Mouse (Mus musculus): ENCODE measurements at regions not wholly inside any gene's neighbourhood (a gene's known extent, or its start where the extent isn't known, plus 50 kb on each side); places are given as distances from the start of the nearest gene placed in this dataset.
A peak's percentile ranks its signal among the peaks of the same experiment; 100 is the strongest.

DNA sequence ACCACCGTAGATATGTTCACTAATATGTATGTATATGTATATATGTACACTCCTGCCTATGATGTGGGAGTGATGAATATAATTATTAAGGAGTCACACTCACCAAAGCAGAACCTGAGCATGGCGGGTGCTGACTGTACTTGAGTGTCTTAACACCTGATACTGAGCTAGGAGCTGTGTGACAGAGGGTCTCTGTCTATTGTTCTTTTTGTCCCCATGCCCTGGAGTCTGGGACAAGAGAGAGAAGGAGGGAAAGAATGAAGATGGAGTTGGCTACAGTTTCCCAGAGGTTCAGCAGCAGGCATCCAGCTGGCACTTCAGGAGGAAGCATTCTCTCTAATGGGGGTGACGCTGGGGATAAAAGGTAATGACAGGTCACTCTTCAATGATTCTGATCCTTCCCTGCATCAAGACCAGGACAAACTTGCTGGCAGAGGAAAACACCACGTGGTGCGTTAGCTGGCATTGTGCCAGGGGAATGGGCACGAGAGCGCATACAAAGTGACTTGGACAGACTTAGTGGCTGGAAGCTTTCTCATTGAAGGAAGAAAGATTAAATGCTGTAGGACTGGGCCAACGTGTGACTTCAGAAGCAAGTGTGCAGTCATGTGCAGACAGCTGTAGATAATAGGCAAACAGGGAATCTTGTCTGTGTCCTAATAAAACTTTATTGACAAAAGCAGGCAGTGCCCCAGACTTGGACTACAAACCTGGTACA lies 141.8 kb upstream of the Mycn start:
- peak; percentile 68 for ATAC-seq (ENCODE audit: low FRiP score, low TSS enrichment)

DNA sequence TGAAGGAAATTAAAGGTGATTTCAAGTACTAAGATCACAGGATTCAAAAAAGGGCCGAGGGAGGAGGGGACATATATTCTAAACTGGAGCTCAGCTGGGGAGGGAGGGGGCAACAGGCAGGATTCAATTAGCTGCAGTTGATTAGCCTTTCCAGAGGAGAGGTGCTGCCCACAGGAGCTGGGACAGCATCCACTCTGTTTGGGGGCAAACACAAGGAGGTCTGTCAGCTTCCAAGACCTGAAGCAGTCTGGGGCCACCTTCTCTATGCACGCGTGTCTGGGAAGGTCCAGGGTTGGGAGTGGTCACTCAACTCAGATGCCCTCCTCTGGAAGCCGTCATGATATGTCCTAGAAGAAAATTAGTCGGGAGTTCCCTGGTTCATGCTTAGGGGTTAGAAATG lies 139.1 kb upstream of the Mycn start:
- DNase-seq: no peak
- Histone ChIP-seq H3K4me3 (replicated peaks; ENCODE audit: low read depth, low read length) (no peak overlapping the region), H3K27me3 (ENCODE audit: control insufficient read depth, insufficient read depth, low read length) (no peaks in the 10 kb centered on the region), H3K4me2 (ENCODE audit: low read length) (no peak overlapping the region), H3K36me3 (ENCODE audit: control insufficient read depth, insufficient read depth, low read length) (no peaks in the 10 kb centered on the region), H3K9me3 (ENCODE audit: control insufficient read depth, low read length) (no peaks in the 10 kb centered on the region), H3K9ac (replicated peaks; ENCODE audit: low read length) (no peak overlapping the region), H3K4me1 (ENCODE audit: control insufficient read depth, insufficient read depth, low read length) (no peaks in the 10 kb centered on the region), H3K27ac (replicated peaks; ENCODE audit: low read depth, low read length) (no peak overlapping the region)
- no peak for ATAC-seq (ENCODE audit: low FRiP score, low TSS enrichment)
- WGBS: 90% methylated on average over 5 of the region's 5 CpGs

More for the DNA sequence above, 141.8 kb upstream of the Mycn start:
- 40% methylated on average over 8 of the region's 8 CpGs for WGBS
- H3K27ac ChIP-seq (replicated peaks; ENCODE audit: low read depth, low read length): no peak overlapping the region
- H3K27me3 ChIP-seq (ENCODE audit: control insufficient read depth, insufficient read depth, low read length): no peaks in the 10 kb centered on the region
- no peak overlapping the region for H3K4me3 ChIP-seq (replicated peaks; ENCODE audit: low read depth, low read length)
- H3K9me3 ChIP-seq (ENCODE audit: control insufficient read depth, low read length): no peaks in the 10 kb centered on the region
- DNase-seq: peak; percentile 85
- H3K9ac ChIP-seq (replicated peaks; ENCODE audit: low read length): no peak overlapping the region
- H3K36me3 ChIP-seq (ENCODE audit: control insufficient read depth, insufficient read depth, low read length): no peaks in the 10 kb centered on the region
- H3K4me1 ChIP-seq (ENCODE audit: control insufficient read depth, insufficient read depth, low read length): no peaks in the 10 kb centered on the region
- no peak overlapping the region for H3K4me2 ChIP-seq (ENCODE audit: low read length)

DNA sequence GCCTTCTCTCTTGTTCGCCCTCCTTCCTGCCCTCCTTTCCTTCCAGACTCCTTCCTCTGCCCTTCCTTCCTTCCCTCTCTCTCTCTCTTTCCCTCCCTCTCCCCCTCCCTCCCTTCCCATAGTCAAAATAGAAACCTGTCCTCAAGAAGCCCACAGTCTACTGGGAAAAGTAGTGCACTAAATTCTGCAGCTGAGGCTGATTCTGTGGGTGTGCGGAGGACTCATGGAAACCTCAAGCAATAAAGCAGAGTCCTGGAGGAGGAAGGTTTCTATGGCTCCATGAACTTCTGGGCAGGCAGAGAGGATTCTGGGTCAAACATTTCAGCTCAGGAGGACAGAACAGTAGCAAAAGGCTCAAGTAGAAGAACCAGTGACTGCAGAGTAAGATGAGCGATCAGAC lies 138.1 kb upstream of the Mycn start:
- WGBS: 94% methylated on average over 3 of the region's 3 CpGs
- H3K9me3 ChIP-seq (ENCODE audit: control insufficient read depth, low read length): no peaks in the 10 kb centered on the region
- no peak overlapping the region for H3K9ac ChIP-seq (replicated peaks; ENCODE audit: low read length)
- H3K4me1 ChIP-seq (ENCODE audit: control insufficient read depth, insufficient read depth, low read length): no peaks in the 10 kb centered on the region
- H3K4me2 ChIP-seq (ENCODE audit: low read length): no peak overlapping the region
- no peaks in the 10 kb centered on the region for H3K36me3 ChIP-seq (ENCODE audit: control insufficient read depth, insufficient read depth, low read length)
- H3K4me3 ChIP-seq (replicated peaks; ENCODE audit: low read depth, low read length): no peak overlapping the region
- no peaks in the 10 kb centered on the region for H3K27me3 ChIP-seq (ENCODE audit: control insufficient read depth, insufficient read depth, low read length)
- no peak overlapping the region for H3K27ac ChIP-seq (replicated peaks; ENCODE audit: low read depth, low read length)
- no peak for ATAC-seq (ENCODE audit: low FRiP score, low TSS enrichment)
- no peak for DNase-seq

DNA sequence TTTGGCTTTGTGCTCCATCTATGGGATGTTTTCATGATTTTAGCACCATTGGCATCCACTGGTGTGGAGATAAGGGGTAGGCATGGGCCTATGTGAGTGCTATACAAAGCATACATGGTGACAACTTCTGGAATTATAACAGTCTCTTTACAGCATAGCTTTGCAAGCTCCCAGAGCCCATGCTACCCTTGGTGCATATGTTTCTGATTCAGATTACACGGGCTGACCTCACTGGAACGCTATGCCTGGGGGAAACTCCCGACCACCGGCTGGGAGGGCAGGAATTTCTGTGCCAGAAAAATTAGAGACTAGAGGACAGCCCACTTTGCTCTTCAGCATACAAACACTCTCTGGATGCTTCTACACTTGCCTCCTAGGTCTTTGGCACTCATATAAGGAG lies 136.0 kb upstream of the Mycn start:
- WGBS: 79% methylated on average over 4 of the region's 4 CpGs
- no peaks in the 10 kb centered on the region for H3K27me3 ChIP-seq (ENCODE audit: control insufficient read depth, insufficient read depth, low read length)
- H3K4me2 ChIP-seq (ENCODE audit: low read length): no peak overlapping the region
- H3K27ac ChIP-seq (replicated peaks; ENCODE audit: low read depth, low read length): no peak overlapping the region
- no peak for DNase-seq
- no peaks in the 10 kb centered on the region for H3K36me3 ChIP-seq (ENCODE audit: control insufficient read depth, insufficient read depth, low read length)
- H3K9ac ChIP-seq (replicated peaks; ENCODE audit: low read length): no peak overlapping the region
- H3K9me3 ChIP-seq (ENCODE audit: control insufficient read depth, low read length): no peaks in the 10 kb centered on the region
- ATAC-seq (ENCODE audit: low FRiP score, low TSS enrichment): no peak
- no peaks in the 10 kb centered on the region for H3K4me1 ChIP-seq (ENCODE audit: control insufficient read depth, insufficient read depth, low read length)
- no peak overlapping the region for H3K4me3 ChIP-seq (replicated peaks; ENCODE audit: low read depth, low read length)

DNA sequence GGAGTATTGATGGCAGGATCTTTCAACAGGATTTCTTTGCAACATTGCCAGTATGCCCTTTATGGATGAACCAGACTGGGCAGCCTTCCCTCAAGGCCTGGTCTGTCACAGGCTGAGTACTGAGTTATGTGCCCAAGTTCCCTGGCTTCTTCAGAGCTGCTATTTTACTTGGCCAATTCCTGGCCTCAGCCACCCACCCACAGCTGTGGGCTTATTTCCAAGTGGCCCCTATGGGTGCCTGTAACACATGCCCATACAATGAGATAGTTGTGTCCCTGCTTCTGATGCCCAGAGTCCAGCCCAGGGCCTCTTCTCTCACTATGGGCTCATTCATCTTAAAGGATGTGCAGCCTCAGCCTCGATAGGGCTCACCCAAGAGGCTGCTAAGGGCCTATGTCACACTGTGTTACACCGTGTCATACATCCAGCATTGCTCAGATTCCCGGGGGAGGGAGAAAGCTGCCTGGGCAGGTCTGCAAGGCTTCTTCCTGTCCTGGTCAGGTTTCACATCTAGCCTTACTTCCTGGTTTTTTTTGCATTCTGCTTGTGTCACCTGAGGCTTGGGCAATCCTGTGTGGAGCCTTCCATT lies 135.1 kb upstream of the Mycn start:
- Histone ChIP-seq H3K4me3 (replicated peaks; ENCODE audit: low read depth, low read length) (no peak overlapping the region), H3K36me3 (ENCODE audit: control insufficient read depth, insufficient read depth, low read length) (no peaks in the 10 kb centered on the region), H3K4me1 (ENCODE audit: control insufficient read depth, insufficient read depth, low read length) (no peaks in the 10 kb centered on the region), H3K9ac (replicated peaks; ENCODE audit: low read length) (no peak overlapping the region), H3K27ac (replicated peaks; ENCODE audit: low read depth, low read length) (no peak overlapping the region), H3K4me2 (ENCODE audit: low read length) (no peak overlapping the region), H3K27me3 (ENCODE audit: control insufficient read depth, insufficient read depth, low read length) (no peaks in the 10 kb centered on the region), H3K9me3 (ENCODE audit: control insufficient read depth, low read length) (no peaks in the 10 kb centered on the region)
- 62% methylated on average over 3 of the region's 3 CpGs for WGBS
- ATAC-seq (ENCODE audit: low FRiP score, low TSS enrichment): no peak
- DNase-seq: no peak

DNA sequence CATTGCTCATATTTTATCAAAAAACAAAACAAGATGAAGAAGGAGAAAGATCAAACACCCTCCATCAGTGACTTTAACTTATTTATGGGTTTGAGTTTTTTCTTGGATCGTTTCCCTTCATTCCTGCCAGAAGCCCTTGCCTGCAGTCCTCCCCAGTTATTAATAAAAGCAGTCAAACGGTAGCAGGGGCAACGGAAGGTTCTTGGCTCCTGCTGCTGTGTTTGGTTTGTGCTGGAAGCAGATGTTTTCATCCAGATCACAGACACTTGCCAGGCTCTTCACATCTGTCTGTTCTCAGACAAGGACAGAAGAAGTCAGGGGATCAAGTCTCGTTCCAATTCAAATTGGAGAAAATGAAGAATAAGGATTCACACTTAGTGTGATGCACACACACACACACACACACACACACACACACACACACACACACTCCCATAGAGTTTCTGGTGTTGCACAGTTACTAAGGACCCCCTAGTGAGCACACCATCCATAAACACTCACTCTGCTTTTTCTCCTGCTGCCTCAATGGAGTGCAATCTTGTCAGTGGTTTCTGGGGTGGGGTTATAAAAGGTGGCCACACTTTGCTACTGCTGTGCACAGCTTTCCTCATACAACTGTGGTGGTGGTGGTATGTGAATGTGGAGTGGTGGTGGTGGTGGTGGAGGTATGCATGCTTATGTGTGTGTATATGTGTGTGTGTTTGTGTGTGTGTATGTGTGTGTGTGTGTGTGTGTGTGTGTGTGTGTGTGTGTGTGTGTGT lies 131.6 kb upstream of the Mycn start:
- ATAC-seq (ENCODE audit: low FRiP score, low TSS enrichment) (no peak), DNase-seq (no peak)
- H3K27ac ChIP-seq (replicated peaks; ENCODE audit: low read depth, low read length): no peak overlapping the region
- no peaks in the 10 kb centered on the region for H3K4me1 ChIP-seq (ENCODE audit: control insufficient read depth, insufficient read depth, low read length)
- no peak overlapping the region for H3K9ac ChIP-seq (replicated peaks; ENCODE audit: low read length)
- WGBS: 79% methylated on average over 4 of the region's 4 CpGs
- H3K27me3 ChIP-seq (ENCODE audit: control insufficient read depth, insufficient read depth, low read length): no peaks in the 10 kb centered on the region
- H3K4me2 ChIP-seq (ENCODE audit: low read length): no peak overlapping the region
- no peak overlapping the region for H3K4me3 ChIP-seq (replicated peaks; ENCODE audit: low read depth, low read length)
- H3K36me3 ChIP-seq (ENCODE audit: control insufficient read depth, insufficient read depth, low read length): no peaks in the 10 kb centered on the region
- peaks cover 3% of the 10 kb centered on the region; the same call in 1 of the 2 replicates for H3K9me3 ChIP-seq (ENCODE audit: control insufficient read depth, low read length)

DNA sequence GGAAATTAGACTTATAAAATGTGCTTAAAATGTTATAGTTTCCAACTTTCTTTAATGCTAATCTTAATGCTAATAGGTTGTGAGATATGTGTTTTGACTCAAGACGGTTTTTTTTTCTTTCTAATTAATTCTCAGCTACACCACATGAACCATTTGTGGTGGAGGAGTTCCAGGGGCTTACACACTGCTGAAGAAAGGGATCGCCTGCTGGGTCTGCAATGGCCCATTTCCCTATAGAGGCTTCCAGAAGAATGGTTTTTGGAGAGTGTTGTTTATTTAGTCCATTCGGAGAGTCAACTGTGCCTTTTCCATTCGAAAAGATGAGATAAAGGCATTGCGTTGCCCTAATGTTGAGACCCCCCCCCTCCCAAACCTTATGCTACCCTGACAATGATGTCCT lies 125.6 kb upstream of the Mycn start:
- DNase-seq: no peak
- WGBS: 71% methylated on average over 5 of the region's 5 CpGs
- H3K4me1 ChIP-seq (ENCODE audit: control insufficient read depth, insufficient read depth, low read length): no peaks in the 10 kb centered on the region
- H3K9me3 ChIP-seq (ENCODE audit: control insufficient read depth, low read length): peaks cover 3% of the 10 kb centered on the region; the same call in 1 of the 2 replicates
- no peak for ATAC-seq (ENCODE audit: low FRiP score, low TSS enrichment)
- no peaks in the 10 kb centered on the region for H3K27me3 ChIP-seq (ENCODE audit: control insufficient read depth, insufficient read depth, low read length)
- no peak overlapping the region for H3K9ac ChIP-seq (replicated peaks; ENCODE audit: low read length)
- H3K4me2 ChIP-seq (ENCODE audit: low read length): no peak overlapping the region
- H3K27ac ChIP-seq (replicated peaks; ENCODE audit: low read depth, low read length): no peak overlapping the region
- H3K4me3 ChIP-seq (replicated peaks; ENCODE audit: low read depth, low read length): no peak overlapping the region
- no peaks in the 10 kb centered on the region for H3K36me3 ChIP-seq (ENCODE audit: control insufficient read depth, insufficient read depth, low read length)

DNA sequence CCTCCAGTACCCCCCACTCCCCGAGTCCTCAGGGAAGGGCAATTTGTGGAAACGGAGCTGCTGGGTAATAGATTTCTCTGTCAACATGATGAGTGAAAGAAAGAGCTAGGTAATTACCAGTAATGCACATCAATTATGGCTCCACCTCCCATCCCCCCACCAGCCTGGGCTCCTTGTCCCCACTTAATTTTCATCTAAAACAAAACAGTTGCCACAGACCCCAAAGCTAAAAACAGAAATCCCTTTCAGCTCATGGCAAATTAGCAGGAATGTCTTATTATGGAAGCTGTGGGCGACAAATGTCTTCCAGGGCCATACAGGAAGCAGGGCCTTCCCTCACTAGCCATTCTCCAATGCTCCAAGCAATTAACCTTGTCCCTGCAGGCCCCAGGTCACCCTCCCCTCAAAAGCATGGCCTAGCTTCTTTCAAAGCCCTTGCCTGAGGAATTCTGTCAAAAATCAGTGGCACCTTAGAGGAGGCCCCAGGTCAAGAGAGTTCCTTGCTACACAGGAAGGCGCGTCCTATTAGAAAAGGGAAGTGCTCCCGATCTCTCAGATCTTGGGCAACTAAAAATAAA lies 125.0 kb upstream of the Mycn start:
- Histone ChIP-seq H3K9ac (replicated peaks; ENCODE audit: low read length) (no peak overlapping the region), H3K4me1 (ENCODE audit: control insufficient read depth, insufficient read depth, low read length) (no peaks in the 10 kb centered on the region), H3K9me3 (ENCODE audit: control insufficient read depth, low read length) (peaks cover 3% of the 10 kb centered on the region; the same call in 1 of the 2 replicates), H3K27me3 (ENCODE audit: control insufficient read depth, insufficient read depth, low read length) (no peaks in the 10 kb centered on the region), H3K36me3 (ENCODE audit: control insufficient read depth, insufficient read depth, low read length) (no peaks in the 10 kb centered on the region), H3K4me3 (replicated peaks; ENCODE audit: low read depth, low read length) (no peak overlapping the region), H3K4me2 (ENCODE audit: low read length) (no peak overlapping the region), H3K27ac (replicated peaks; ENCODE audit: low read depth, low read length) (no peak overlapping the region)
- WGBS: 79% methylated on average over 6 of the region's 6 CpGs
- no peak for ATAC-seq (ENCODE audit: low FRiP score, low TSS enrichment)
- no peak for DNase-seq

Data from midbrain, embryonic 14.5 days (tissue).